Mouse (Mus musculus) intestine, embryonic 15.5 days (tissue): Measurements from ENCODE around the gene Ncdn. TPM values are rescaled to one million over a fixed set of nuclear protein-coding genes. Genes with fewer than 3 reads are reported as not detected.

ENCODE experiments used
- ATAC-seq: fragments of 200-750 bp; cut with Nextera tagmentation; 2 replicates; pipeline ENCODE4 v1.8.0; 2017; ENCODE audit warnings: moderate TSS enrichment, moderate library complexity
- H3K27ac ChIP-seq: fragments of 300-500 bp; sonication (generic); 2 replicates; pipeline ENCODE4 v1.5.1; 2015; ENCODE audit warnings: mild to moderate bottlenecking, inconsistent platforms
- H3K27me3 ChIP-seq: fragments of 300-500 bp; sonication (generic); replicated peaks from 2 replicates; pipeline ENCODE4 v1.6.1; 2015; ENCODE audit warnings: inconsistent platforms
- H3K36me3 ChIP-seq: fragments of 300-500 bp; sonication (generic); 2 replicates; pipeline ENCODE4 v1.6.1; 2015; ENCODE audit warnings: inconsistent platforms
- H3K4me1 ChIP-seq: fragments of 300-500 bp; sonication (generic); replicated peaks from 2 replicates; pipeline ENCODE4 v1.6.1; 2015; ENCODE audit warnings: inconsistent platforms
- H3K4me2 ChIP-seq: fragments of 300-500 bp; sonication (generic); replicated peaks from 2 replicates; pipeline ENCODE4 v1.6.1; 2015; ENCODE audit warnings: mild to moderate bottlenecking, inconsistent platforms
- H3K4me3 ChIP-seq: fragments of 300-500 bp; sonication (generic); replicated peaks from 2 replicates; pipeline ENCODE4 v1.5.1; 2015; ENCODE audit warnings: inconsistent platforms
- H3K9ac ChIP-seq: fragments of 300-500 bp; sonication (generic); 2 replicates; pipeline ENCODE4 v1.6.1; 2015; ENCODE audit warnings: inconsistent platforms
- H3K9me3 ChIP-seq: fragments of 300-500 bp; sonication (generic); 2 replicates; pipeline ENCODE4 v1.6.1; 2016; ENCODE audit warnings: inconsistent platforms
- WGBS: fragments of 180-500 bp; shearing (Covaris S2); methylation state at CpG from one replicate; pipeline ENCODE4 v1.1.7; 2015; 5-methylcytosine and 5-hydroxymethylcytosine counted together
- polyA plus RNA-seq: library from polyadenylated mRNA; unstranded; fragments of >200 nt; fragmentation: Nextera tagmentation; extraction: Ambion mirVana; gene quantifications from 2 replicates; pipeline ENCODE4 v1.2.1, GENCODE M21; 2015

The Ncdn gene
- polyA plus RNA-seq, 1 experiment from 2014 or later: 27.3 TPM

GRCm38 (mm10) chr4:126769800-126770563 is 16.7 kb upstream of the Ncdn start:
- no peaks in the 10 kb centered on the region for H3K27me3 ChIP-seq
- H3K4me1 ChIP-seq: no peaks in the 10 kb centered on the region
- no peak overlapping the region for H3K9ac ChIP-seq
- peak; percentile 91 for ATAC-seq
- H3K9me3 ChIP-seq: no peaks in the 10 kb centered on the region
- WGBS: 68% methylated on average over 9 of the region's 9 CpGs
- no peak overlapping the region for H3K4me3 ChIP-seq
- no peak overlapping the region for H3K4me2 ChIP-seq
- H3K36me3 ChIP-seq: no peaks in the 10 kb centered on the region
- H3K27ac ChIP-seq: no peak overlapping the region

GRCm38 (mm10) chr4:126763483-126763882 is 10.2 kb upstream of the Ncdn start:
- no peaks in the 10 kb centered on the region for H3K9me3 ChIP-seq
- H3K4me2 ChIP-seq: no peak overlapping the region
- no peaks in the 10 kb centered on the region for H3K27me3 ChIP-seq
- no peak overlapping the region for H3K9ac ChIP-seq
- WGBS: 50% methylated on average over 2 of the region's 2 CpGs
- H3K4me3 ChIP-seq: no peak overlapping the region
- H3K36me3 ChIP-seq: no peaks in the 10 kb centered on the region
- H3K27ac ChIP-seq: peak overlapping the region; percentile 81
- ATAC-seq: peak; percentile 69
- peaks cover 5% of the 10 kb centered on the region; the same call in 1 of the 2 replicates for H3K4me1 ChIP-seq

GRCm38 (mm10) chr4:126762586-126763359 is 9.5 kb upstream of the Ncdn start:
- no peak overlapping the region for H3K4me3 ChIP-seq
- H3K27me3 ChIP-seq: no peaks in the 10 kb centered on the region
- no peaks in the 10 kb centered on the region for H3K9me3 ChIP-seq
- peak; percentile 98 for ATAC-seq
- H3K4me2 ChIP-seq: peak overlapping the region; percentile 41
- WGBS: 50% methylated on average over 11 of the region's 11 CpGs
- H3K36me3 ChIP-seq: no peaks in the 10 kb centered on the region
- H3K27ac ChIP-seq: peak overlapping the region; percentile 81
- no peak overlapping the region for H3K9ac ChIP-seq
- H3K4me1 ChIP-seq: peaks cover 5% of the 10 kb centered on the region; the same call in 1 of the 2 replicates

- no peak for ATAC-seq
- Histone ChIP-seq H3K4me1 (peaks cover 6% of the 10 kb centered on the region; the same call in 1 of the 2 replicates), H3K4me3 (no peak overlapping the region), H3K9me3 (no peaks in the 10 kb centered on the region), H3K9ac (no peak overlapping the region), H3K27ac (no peak overlapping the region), H3K4me2 (no peak overlapping the region), H3K36me3 (no peaks in the 10 kb centered on the region), H3K27me3 (no peaks in the 10 kb centered on the region)
- 84% methylated on average over 2 of the region's 2 CpGs for WGBS
These were observed 6.2 kb upstream of the Ncdn start for GRCm38 (mm10) chr4:126759435-126759834.

GRCm38 (mm10) chr4:126758299-126758698 is 5.1 kb upstream of the Ncdn start:
- Histone ChIP-seq H3K27ac (no peak overlapping the region), H3K4me2 (no peak overlapping the region), H3K9me3 (no peaks in the 10 kb centered on the region), H3K27me3 (no peaks in the 10 kb centered on the region), H3K4me3 (no peak overlapping the region), H3K9ac (no peak overlapping the region), H3K36me3 (no peaks in the 10 kb centered on the region), H3K4me1 (peaks cover 9% of the 10 kb centered on the region; the same call in 1 of the 2 replicates)
- no peak for ATAC-seq
- WGBS: 81% methylated on average over 5 of the region's 5 CpGs

- no peak overlapping the region for H3K9ac ChIP-seq
- H3K4me3 ChIP-seq: no peak overlapping the region
- no peaks in the 10 kb centered on the region for H3K9me3 ChIP-seq
- ATAC-seq: no peak
- no peaks in the 10 kb centered on the region for H3K27me3 ChIP-seq
- H3K27ac ChIP-seq: no peak overlapping the region
- H3K36me3 ChIP-seq: no peaks in the 10 kb centered on the region
- WGBS: 78% methylated on average over 4 of the region's 4 CpGs
- H3K4me2 ChIP-seq: no peak overlapping the region
- H3K4me1 ChIP-seq: peaks cover 12% of the 10 kb centered on the region
These were observed 3.5 kb upstream of the Ncdn start for GRCm38 (mm10) chr4:126756766-126757165.

DNA sequence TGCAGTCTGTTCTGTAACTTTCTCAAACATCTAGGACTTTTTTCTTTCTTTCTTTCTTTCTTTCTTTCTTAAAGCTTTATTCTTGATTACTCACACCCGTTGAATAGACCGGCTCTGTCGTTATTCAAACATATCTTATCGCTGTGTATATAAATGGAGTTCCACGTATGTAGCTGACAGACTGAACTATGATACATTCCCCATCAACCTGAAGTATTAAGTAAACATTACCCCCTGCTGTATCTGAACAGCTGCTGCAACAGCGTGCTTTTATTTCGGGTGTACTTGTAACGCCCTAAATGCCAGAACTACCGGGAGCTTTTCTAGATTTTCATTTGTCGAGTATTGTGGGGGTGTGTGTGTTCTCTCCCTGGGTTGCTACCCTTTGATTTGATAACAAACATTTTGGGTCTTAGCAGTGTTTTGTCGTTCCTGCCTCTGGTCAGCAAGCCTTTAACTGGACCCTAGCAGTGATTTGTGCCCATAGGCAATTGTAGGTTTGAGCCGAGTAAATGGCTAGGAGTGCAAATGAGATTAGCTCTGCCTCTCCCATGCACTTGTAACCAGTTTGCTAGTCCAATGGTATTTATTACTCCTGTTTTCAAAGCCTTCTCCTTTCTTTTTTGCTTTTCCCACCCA is 1.6 kb upstream of the Ncdn start:
- 32% methylated on average over 12 of the region's 12 CpGs for whole genome bisulfite sequencing
- ATAC-seq: peak; percentile 32
- H3K4me3 ChIP-seq: peak overlapping the region; percentile 71
- H3K9me3 ChIP-seq: no peaks in the 10 kb centered on the region
- no peaks in the 10 kb centered on the region; the same call in 1 of the 2 replicates for H3K36me3 ChIP-seq
- H3K4me1 ChIP-seq: peaks cover 30% of the 10 kb centered on the region
- H3K4me2 ChIP-seq: peak overlapping the region; percentile 98
- no peaks in the 10 kb centered on the region for H3K27me3 ChIP-seq
- no peak overlapping the region for H3K9ac ChIP-seq
- peak overlapping the region; percentile 98 for H3K27ac ChIP-seq

GRCm38 (mm10) chr4:126754231-126754611 is 983 bp upstream of the Ncdn start:
- Histone ChIP-seq H3K4me3 (peak overlapping the region; percentile 71), H3K27me3 (no peaks in the 10 kb centered on the region), H3K4me1 (peaks cover 32% of the 10 kb centered on the region), H3K9ac (peak overlapping the region; percentile 78), H3K4me2 (peak overlapping the region; percentile 98), H3K36me3 (no peaks in the 10 kb centered on the region; the same call in 1 of the 2 replicates), H3K9me3 (no peaks in the 10 kb centered on the region), H3K27ac (peak overlapping the region; percentile 98)
- 1% methylated on average over 12 of the region's 12 CpGs for WGBS
- no peak for ATAC-seq

DNA sequence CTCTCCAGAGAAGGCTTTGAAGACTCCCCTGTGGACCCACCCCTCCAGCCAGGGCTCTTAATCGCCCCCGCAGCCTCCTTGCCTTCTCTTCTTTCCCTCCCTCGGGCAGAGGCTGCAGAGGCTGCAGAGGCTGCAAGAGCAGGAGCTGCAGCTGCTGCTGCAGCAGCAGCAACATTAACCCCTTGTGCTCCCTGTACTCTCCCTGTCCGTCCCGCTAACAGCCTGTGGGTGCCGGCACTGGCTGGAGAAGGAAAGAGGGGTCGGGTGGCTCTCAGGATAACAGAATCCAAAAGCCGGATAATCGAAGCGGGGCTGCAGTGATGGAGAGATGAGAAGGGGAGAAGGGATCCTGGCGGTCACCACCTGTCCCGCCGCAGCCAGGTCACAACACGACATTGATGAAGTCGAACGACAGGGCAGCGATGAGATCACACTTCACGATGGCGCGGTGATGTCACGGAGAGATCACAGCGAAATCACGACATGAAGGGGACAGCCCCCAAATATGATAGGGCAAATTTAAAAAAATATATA is 563 bp downstream of the Ncdn start:
- 2% methylated on average over 23 of the region's 23 CpGs for WGBS
- H3K27ac ChIP-seq: no peak overlapping the region

DNA sequence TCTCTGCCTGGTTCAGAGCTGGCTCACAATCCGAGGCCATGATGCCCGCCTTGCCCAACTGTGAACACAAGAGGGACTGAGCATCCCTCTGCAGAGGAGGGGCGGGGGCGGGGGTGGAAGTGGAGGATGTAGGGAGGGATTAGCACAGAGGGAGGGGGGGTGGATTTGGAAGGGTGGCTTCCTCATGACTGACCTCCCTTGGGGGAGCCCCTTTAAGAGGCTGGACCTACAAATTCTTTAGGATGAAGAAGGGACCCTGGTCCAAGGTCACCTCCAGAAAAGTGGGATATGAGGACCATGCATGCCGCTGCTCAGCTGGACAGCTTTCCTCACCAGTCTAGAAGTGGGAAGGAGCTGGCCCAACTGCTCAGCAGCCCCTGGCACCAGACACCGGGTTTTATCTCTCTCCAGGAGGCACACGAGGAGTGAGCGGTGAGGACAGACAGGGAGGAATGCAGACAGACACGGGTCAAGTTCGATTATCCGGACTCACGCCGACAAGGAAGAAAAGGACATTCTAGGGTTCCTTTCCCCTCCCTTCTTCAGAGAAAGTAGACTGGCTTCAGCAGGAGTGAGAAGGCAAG is 1.1 kb downstream of the Ncdn start:
- 11% methylated on average over 13 of the region's 13 CpGs for WGBS
- Histone ChIP-seq H3K4me3 (peak overlapping the region; percentile 71), H3K9ac (peak overlapping the region; percentile 78), H3K27ac (no peak overlapping the region), H3K4me1 (peaks cover 32% of the 10 kb centered on the region), H3K36me3 (peaks cover 8% of the 10 kb centered on the region; the same call in 1 of the 2 replicates), H3K4me2 (peak overlapping the region; percentile 98), H3K9me3 (no peaks in the 10 kb centered on the region), H3K27me3 (no peaks in the 10 kb centered on the region)
- no peak for ATAC-seq

More for the DNA sequence above, 563 bp downstream of the Ncdn start:
- no peak for ATAC-seq
- no peaks in the 10 kb centered on the region for H3K27me3 ChIP-seq
- H3K4me3 ChIP-seq: peak overlapping the region; percentile 71
- peak overlapping the region; percentile 98 for H3K4me2 ChIP-seq
- no peaks in the 10 kb centered on the region for H3K9me3 ChIP-seq
- peaks cover 32% of the 10 kb centered on the region for H3K4me1 ChIP-seq
- H3K36me3 ChIP-seq: peaks cover 6% of the 10 kb centered on the region; the same call in 1 of the 2 replicates
- peak overlapping the region; percentile 78 for H3K9ac ChIP-seq

DNA sequence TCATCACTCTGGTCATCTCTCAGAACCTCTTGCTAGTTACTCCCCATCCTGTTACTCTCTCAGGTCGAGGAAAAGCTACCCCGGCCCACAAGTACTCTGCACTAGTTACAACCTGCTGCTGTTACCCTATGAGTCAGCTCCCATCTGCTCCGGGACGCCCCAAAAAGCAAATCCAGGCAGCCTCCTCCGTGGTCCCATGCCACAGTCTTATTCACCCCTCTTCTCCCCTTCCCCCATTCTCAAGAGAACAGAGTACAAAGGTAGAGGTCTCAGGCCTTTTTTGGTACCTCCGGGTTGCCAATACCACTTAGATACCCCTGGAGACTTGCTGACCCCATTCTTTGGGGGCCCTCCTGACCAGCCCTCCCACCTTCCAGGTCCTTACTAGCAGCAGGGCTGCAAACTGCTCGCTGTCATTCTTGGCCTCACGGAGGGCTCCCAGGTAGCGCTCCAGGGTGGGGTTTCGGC is 1.6 kb downstream of the Ncdn start:
- H3K9ac ChIP-seq: no peak overlapping the region
- peaks cover 32% of the 10 kb centered on the region for H3K4me1 ChIP-seq
- ATAC-seq: no peak
- WGBS: 59% methylated on average over 10 of the region's 10 CpGs
- H3K36me3 ChIP-seq: peaks cover 12% of the 10 kb centered on the region; the same call in 1 of the 2 replicates
- H3K9me3 ChIP-seq: no peaks in the 10 kb centered on the region
- H3K4me3 ChIP-seq: peak overlapping the region; percentile 71
- peak overlapping the region; percentile 98 for H3K4me2 ChIP-seq
- H3K27ac ChIP-seq: no peak overlapping the region
- H3K27me3 ChIP-seq: no peaks in the 10 kb centered on the region
